Mouse (Mus musculus) heart, adult 2 months (tissue): ENCODE measurements at regions not wholly inside any gene's neighbourhood (a gene's known extent, or its start where the extent isn't known, plus 50 kb on each side); places are given as distances from the start of the nearest gene placed in this dataset.

Experiments used
- CTCF ChIP-seq: fragments of 200-600 bp; IDR thresholded peaks from 2 replicates; pipeline ENCODE4 v1.8.1; 2022; ENCODE audit warnings: antibody characterized with exemption, mild to moderate bottlenecking, moderate library complexity
- EP300 ChIP-seq: fragments of 200-500 bp; IDR thresholded peaks from 2 replicates; pipeline ENCODE4 v1.6.1; 2011; ENCODE audit warnings: low read depth, low read length, control low read depth; ENCODE audit not compliant: insufficient read depth
- POLR2A ChIP-seq: fragments of 200-500 bp; IDR thresholded peaks from 2 replicates; pipeline ENCODE4 v1.6.1; 2011; ENCODE audit warnings: mild to moderate bottlenecking, low read depth, low read length, control low read depth; ENCODE audit not compliant: insufficient read depth

DNA sequence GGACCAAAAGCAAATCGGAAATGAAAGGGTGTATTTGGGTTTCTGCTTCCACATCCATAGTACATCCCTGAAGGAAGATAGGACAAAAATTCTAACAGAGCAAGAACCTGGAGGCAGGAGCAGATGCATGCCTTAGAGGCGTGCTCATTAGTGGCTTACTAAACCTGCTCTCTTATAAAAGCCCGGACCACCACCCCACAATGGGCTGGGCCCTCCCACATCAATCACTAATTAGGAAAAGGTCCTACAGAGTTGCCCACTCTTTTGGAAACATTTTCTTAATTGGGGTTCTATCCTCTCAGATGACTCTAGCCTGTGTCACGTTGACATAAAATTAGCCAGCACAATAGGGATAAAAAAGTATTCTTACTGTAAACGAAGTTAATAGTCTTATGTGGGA lies 79.6 kb upstream of the Ptprt start:
- TF ChIP-seq CTCF (no peak), POLR2A (no peak), EP300 (no peak)
